Mouse (Mus musculus) lung, embryonic 16.5 days (tissue): ENCODE data around the gene Apoc2. TPM values are rescaled to one million over a fixed set of nuclear protein-coding genes. Genes with fewer than 3 reads are reported as not detected.
A peak's percentile ranks its signal among the peaks of the same experiment; 100 is the strongest.

Experiments
- ATAC-seq: fragments of 200-750 bp; cut with Nextera tagmentation; 2 replicates; pipeline ENCODE4 v1.8.0; 2017; ENCODE audit warnings: low read depth, mild to moderate bottlenecking, moderate library complexity
- H3K27ac ChIP-seq: fragments of 300-500 bp; sonication (generic); 2 replicates; pipeline ENCODE4 v1.5.1; 2014; ENCODE audit warnings: mild to moderate bottlenecking, control low read depth, low read length
- H3K27me3 ChIP-seq: fragments of 300-500 bp; sonication (generic); 2 replicates; pipeline ENCODE4 v1.6.1; 2014; ENCODE audit warnings: low read depth, low read length, mixed read lengths; ENCODE audit not compliant: control insufficient read depth, insufficient read depth
- H3K36me3 ChIP-seq: fragments of 300-500 bp; sonication (generic); 2 replicates; pipeline ENCODE4 v1.6.1; 2014; ENCODE audit warnings: low read length; ENCODE audit not compliant: control insufficient read depth, insufficient read depth
- H3K4me1 ChIP-seq: fragments of 300-500 bp; sonication (generic); replicated peaks from 2 replicates; pipeline ENCODE4 v1.6.1; 2014; ENCODE audit warnings: low read length, mixed read lengths; ENCODE audit not compliant: control insufficient read depth, insufficient read depth
- H3K4me2 ChIP-seq: fragments of 300-500 bp; sonication (generic); 2 replicates; pipeline ENCODE4 v1.6.1; 2014; ENCODE audit warnings: low read depth, low read length, control low read depth
- H3K4me3 ChIP-seq: fragments of 300-500 bp; sonication (generic); 2 replicates; pipeline ENCODE4 v1.5.1; 2014; ENCODE audit warnings: mild to moderate bottlenecking, low read length, control low read depth
- H3K9ac ChIP-seq: fragments of 300-500 bp; sonication (generic); 2 replicates; pipeline ENCODE4 v1.6.1; 2014; ENCODE audit warnings: low read length, control low read depth
- H3K9me3 ChIP-seq: fragments of 300-500 bp; sonication (generic); 2 replicates; pipeline ENCODE4 v1.6.1; 2016; ENCODE audit warnings: low read length; ENCODE audit not compliant: control insufficient read depth
- WGBS: fragments of 180-500 bp; shearing (Covaris S2); extraction: QIAGEN DNeasy Blood & Tissue Kit; methylation state at CpG from one replicate; pipeline ENCODE4 v1.1.7; 2014; 5-methylcytosine and 5-hydroxymethylcytosine counted together
- polyA plus RNA-seq: library from polyadenylated mRNA; unstranded; fragments of >200 nt; fragmentation: Nextera tagmentation; extraction: Ambion mirVana; gene quantifications from 2 replicates; pipeline ENCODE4 v1.2.1, GENCODE M21; 2015

Gene Apoc2
- polyA plus RNA-seq, 1 experiment from 2014 or later, result 3.3 TPM

GRCm38 (mm10) chr7:19673083-19673699, 4.5 kb downstream of the Apoc2 start:
- Histone ChIP-seq H3K4me1 (peaks cover 5% of the 10 kb centered on the region), H3K4me3 (no peak overlapping the region), H3K27me3 (no peaks in the 10 kb centered on the region), H3K4me2 (no peak overlapping the region), H3K27ac (no peak overlapping the region), H3K9ac (no peak overlapping the region), H3K9me3 (no peaks in the 10 kb centered on the region), H3K36me3 (no peaks in the 10 kb centered on the region)
- ATAC-seq, result no peak
- 47% methylated on average over 14 of the region's 14 CpGs for WGBS

- Histone ChIP-seq H3K4me3 (no peak overlapping the region), H3K27ac (no peak overlapping the region), H3K4me2 (no peak overlapping the region), H3K27me3 (no peaks in the 10 kb centered on the region), H3K4me1 (peaks cover 5% of the 10 kb centered on the region), H3K9me3 (no peaks in the 10 kb centered on the region), H3K9ac (no peak overlapping the region), H3K36me3 (no peaks in the 10 kb centered on the region)
- WGBS, result 64% methylated on average over 10 of the region's 10 CpGs
- no peak for ATAC-seq
Observed at GRCm38 (mm10) chr7:19671511-19671910, 6.2 kb downstream of the Apoc2 start.

DNA sequence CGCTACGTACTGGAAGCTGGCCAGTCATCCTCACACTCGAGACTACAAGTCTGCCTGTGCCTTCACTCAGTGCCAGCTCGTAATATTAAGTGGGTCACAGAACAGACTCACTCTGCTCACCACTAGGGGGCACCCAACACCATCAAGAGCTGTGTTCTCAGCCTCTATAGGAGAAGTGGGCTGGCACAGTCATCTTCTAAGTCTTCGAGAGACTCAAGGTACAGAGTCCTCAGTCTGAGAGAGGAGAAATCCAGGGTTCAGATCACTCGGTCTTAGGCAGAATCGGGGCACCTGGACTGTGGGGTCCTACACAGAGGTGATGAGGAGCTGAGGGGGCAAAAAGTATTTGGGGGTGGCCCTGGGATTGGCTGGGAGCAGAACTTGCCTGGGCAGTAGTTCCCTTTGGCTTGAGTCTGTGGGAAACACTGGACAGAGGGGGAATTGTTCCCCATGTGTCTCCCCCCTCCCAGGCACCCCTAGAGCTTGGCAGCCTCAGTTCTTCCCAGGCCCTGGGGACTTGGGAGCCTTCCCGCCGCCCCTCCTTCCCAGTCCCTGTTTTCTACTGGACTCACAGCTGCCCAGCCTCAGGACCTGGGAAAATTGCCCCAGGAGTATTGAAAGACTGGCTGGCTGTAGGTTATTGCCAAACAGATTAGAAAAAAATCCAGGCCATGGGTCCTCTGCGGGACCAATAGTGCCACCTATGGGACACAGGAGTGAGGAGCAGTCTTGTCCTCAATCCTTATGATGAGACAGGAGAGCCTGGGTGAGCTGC, 8.6 kb downstream of the Apoc2 start:
- peak overlapping the region; percentile 17; the same call in 1 of the 2 replicates for H3K4me3 ChIP-seq
- H3K9me3 ChIP-seq, result no peaks in the 10 kb centered on the region
- peak overlapping the region; percentile 61 for H3K9ac ChIP-seq
- peak; percentile 79 for ATAC-seq
- WGBS, result 8% methylated on average over 10 of the region's 10 CpGs
- H3K4me1 ChIP-seq, result peaks cover 11% of the 10 kb centered on the region
- no peaks in the 10 kb centered on the region for H3K36me3 ChIP-seq
- H3K27ac ChIP-seq, result peak overlapping the region; percentile 79
- H3K27me3 ChIP-seq, result no peaks in the 10 kb centered on the region
- H3K4me2 ChIP-seq, result peak overlapping the region; percentile 46

DNA sequence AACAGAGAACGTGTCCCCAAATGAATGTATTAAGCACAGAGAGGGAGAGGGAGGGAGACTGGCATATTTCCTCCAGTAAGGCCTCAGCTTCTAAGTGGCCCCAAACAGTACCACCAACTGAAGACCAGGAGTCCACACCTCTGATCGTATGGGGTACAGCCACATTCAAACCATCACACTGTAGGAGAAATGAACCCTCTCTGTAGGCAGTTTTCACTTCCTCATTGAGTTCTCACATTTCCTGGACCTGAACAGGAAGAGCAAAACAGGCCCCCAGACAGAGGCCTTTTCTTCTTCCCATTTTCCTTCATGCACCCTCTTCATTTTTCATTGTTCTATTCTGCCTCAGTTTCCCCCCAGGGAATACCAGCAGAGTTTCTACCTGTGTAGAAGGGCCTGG, 10.3 kb downstream of the Apoc2 start:
- Histone ChIP-seq H3K36me3 (no peaks in the 10 kb centered on the region), H3K4me3 (no peak overlapping the region), H3K4me2 (no peak overlapping the region), H3K27me3 (no peaks in the 10 kb centered on the region), H3K9me3 (no peaks in the 10 kb centered on the region), H3K9ac (no peak overlapping the region), H3K27ac (no peak overlapping the region), H3K4me1 (peaks cover 20% of the 10 kb centered on the region)
- ATAC-seq, result no peak
- WGBS, result 64% methylated on average over 2 of the region's 2 CpGs

- ATAC-seq, result no peak
- H3K9me3 ChIP-seq, result no peaks in the 10 kb centered on the region
- H3K9ac ChIP-seq, result no peak overlapping the region
- WGBS, result 69% methylated on average over 3 of the region's 3 CpGs
- no peak overlapping the region for H3K27ac ChIP-seq
- no peak overlapping the region for H3K4me3 ChIP-seq
- H3K27me3 ChIP-seq, result no peaks in the 10 kb centered on the region
- 0 out of 2 replicates have a peak, but pooled peaks cover 3% of the 10 kb centered on the region for H3K36me3 ChIP-seq
- no peak overlapping the region for H3K4me2 ChIP-seq
- H3K4me1 ChIP-seq, result peaks cover 20% of the 10 kb centered on the region
Observed at GRCm38 (mm10) chr7:19666750-19667149, 11.0 kb downstream of the Apoc2 start.

- no peaks in the 10 kb centered on the region for H3K9me3 ChIP-seq
- H3K27me3 ChIP-seq, result no peaks in the 10 kb centered on the region
- H3K36me3 ChIP-seq, result peaks cover 4% of the 10 kb centered on the region; the same call in 1 of the 2 replicates
- peak within 1 kb of the TSS; percentile 94 for H3K4me2 ChIP-seq
- peak within 1 kb of the TSS; percentile 99 for H3K4me3 ChIP-seq
- peak within 1 kb of the TSS; percentile 99 for H3K9ac ChIP-seq
- under 1% methylated on average over 61 of the region's 63 CpGs for WGBS
- ATAC-seq, result peak; percentile 91
- peaks cover 20% of the 10 kb centered on the region for H3K4me1 ChIP-seq
- peak within 1 kb of the TSS; percentile 98 for H3K27ac ChIP-seq
Observed at GRCm38 (mm10) chr7:19664955-19665841, 12.5 kb downstream of the Apoc2 start, which contains the start of gene Clptm1. Gene Clptm1 (minus strand): TSS chr7:19665033.

GRCm38 (mm10) chr7:19664455-19664954, 13.2 kb downstream of the Apoc2 start:
- Histone ChIP-seq H3K4me2 (peak overlapping the region; percentile 94), H3K9ac (peak overlapping the region; percentile 99), H3K27me3 (no peaks in the 10 kb centered on the region), H3K9me3 (no peaks in the 10 kb centered on the region), H3K4me3 (peak overlapping the region; percentile 99), H3K36me3 (peaks cover 4% of the 10 kb centered on the region; the same call in 1 of the 2 replicates), H3K4me1 (peaks cover 20% of the 10 kb centered on the region), H3K27ac (peak overlapping the region; percentile 48)
- ATAC-seq, result no peak
- WGBS, result 0% methylated on average over 32 of the region's 37 CpGs

DNA sequence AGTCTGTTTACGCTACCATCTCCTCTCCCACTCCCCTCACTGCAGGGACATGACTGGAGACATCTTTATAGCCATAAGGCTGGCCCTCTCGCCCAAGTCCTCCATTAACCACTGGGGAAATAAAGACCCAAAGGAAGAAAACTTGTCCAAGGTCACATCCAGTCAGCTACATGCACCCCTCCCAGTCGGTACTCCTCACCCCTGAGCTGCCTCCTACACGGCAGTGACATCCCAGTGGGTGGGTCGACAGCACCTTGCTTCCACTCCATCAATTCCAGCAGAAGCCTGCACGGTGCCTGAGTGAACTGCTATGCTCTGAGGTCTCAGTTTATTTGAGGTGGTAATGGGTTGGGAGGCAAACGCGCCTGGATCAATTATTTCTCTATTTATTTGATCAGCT, 13.8 kb downstream of the Apoc2 start:
- Histone ChIP-seq H3K36me3 (peaks cover 4% of the 10 kb centered on the region; the same call in 1 of the 2 replicates), H3K4me3 (peak overlapping the region; percentile 99), H3K27ac (no peak overlapping the region), H3K9ac (peak overlapping the region; percentile 99), H3K27me3 (no peaks in the 10 kb centered on the region), H3K9me3 (no peaks in the 10 kb centered on the region), H3K4me2 (peak overlapping the region; percentile 94), H3K4me1 (peaks cover 15% of the 10 kb centered on the region)
- WGBS, result 6% methylated on average over 8 of the region's 8 CpGs
- ATAC-seq, result no peak
